Mouse (Mus musculus): ENCODE measurements around the gene Rtn4rl2.

Gene Rtn4rl2

DNA sequence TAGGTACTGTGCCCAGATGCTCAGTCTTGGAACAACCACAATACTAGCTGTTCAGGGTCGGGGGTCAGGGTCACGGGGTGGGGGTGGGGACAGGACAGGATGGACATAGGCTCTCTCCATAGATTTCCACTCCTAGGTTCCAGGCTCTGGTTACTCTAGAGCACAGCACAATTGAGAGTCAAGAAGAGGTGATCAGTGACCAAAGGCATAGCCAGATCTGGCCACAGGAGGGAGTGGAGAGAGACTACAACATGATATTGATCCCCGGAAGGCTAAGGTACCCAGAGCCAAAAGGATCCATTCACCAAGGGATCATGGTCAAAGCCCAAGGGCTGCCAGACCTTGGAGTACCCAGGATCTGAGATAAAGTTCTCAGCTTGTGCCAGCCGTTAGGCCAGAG is 1.9 kb downstream of the Rtn4rl2 start:
- DNase-seq, result no peak

DNA sequence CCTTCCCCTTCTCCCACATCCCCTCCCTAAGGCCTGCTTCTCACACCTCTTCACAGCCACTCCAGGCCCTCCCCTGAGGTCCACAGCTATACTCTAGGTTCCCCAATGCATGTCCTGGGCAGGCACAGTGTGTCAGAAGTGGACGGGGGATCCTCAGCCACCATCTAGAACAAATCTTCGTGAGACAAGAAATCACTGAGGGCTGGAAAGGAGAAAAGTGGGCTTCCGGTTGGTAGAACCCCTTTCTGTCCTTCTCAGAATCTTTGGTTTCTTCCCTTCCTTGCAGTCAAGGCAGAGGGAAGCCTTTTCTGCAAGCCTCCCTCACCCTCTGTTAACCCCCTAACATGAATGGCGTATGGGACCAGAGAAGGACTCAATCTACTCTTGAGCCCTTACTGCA is 2.6 kb downstream of the Rtn4rl2 start:
- no peak for DNase-seq

DNA sequence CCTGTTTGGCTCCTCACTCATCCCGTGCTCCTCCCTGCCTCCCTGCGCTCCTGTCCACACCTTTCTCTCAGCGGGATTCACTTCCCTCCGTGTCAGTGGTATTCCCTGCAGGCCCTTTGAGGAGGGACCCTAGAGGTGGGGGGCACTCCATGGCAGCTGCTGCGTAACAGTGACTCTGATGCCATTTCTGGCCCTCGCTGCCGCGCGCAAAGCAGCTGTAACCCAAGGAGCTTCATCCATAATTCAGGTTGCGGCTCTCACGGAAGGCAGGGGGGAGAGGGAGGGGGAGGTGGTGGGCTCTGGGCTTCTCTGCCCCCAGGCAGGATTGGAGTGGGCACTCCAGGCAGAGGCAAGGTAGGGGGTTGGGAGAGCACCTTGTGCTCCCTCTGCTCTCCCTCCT is 3.0 kb downstream of the Rtn4rl2 start:
- DNase-seq, result no peak

DNA sequence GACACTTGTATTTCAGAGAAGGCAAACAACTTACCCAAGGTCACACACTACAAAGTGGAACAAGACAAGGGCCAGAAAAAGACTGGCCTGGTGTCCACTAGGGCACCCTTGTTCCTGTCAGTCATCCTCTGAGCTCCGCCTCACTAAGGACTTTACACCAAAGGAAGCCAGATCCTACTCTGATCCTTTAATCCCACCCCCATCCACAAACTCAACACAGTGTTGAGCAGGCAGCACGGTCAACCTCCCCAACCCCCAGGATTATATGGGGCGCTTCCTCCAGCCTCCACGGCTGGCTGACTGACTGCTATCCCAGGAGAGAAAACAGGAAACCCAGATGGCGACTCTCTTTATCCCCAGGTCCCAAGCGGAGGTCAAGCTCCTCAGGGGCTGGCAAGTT is 3.4 kb downstream of the Rtn4rl2 start:
- no peak for DNase-seq

DNA sequence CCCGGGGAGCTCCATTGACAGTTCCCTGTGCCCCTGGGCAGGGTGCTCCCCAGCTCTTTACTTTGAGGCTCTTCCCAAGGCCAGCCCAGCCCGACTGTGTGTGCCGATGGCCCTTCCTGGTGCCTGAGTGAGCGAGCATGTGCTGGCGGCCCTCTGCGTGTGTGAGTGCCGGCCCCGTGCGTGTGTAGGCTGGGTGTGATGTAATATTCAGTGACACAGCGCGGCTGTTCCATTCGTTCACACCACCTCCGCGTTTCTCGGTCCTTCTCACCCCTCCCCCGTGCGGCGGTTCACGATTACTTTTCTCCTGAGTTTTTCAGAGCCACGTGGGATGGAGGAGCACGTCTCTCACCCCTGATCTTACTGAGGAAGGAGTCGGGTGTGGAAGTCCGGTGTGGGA is 3.9 kb downstream of the Rtn4rl2 start:
- DNase-seq, result peak; percentile 45

DNA sequence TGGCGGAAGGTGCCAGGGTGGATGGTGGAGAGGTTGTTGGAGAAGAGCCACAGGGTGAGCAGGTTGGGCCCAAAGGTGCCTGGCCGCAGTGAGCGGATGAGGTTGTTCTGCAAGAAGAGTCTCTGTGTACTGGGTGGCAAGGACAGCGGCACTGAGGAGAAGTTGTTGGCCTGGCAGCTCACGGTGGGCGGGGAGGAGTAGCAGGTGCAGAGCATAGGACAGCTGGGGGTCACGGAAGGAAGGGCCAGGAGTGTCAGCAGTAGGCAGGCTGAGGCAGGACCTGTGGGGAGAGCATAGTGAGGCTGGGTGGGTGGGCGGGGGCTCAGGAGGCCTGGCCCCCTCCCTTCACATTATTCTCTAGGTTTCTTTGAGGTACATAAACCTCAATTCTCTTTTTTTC is 5.9 kb downstream of the Rtn4rl2 start:
- DNase-seq, result no peak

GRCm38 (mm10) chr2:84875842-84876241 is 10.7 kb downstream of the Rtn4rl2 start:
- DNase-seq, result no peak

GRCm38 (mm10) chr2:84872105-84872716 is 14.3 kb downstream of the Rtn4rl2 start:
- peak; percentile 65 for DNase-seq

- peak; percentile 36 for DNase-seq
Measured at GRCm38 (mm10) chr2:84870623-84871160, 15.8 kb downstream of the Rtn4rl2 start.

- no peak for DNase-seq
Measured at GRCm38 (mm10) chr2:84868977-84869376, 17.5 kb downstream of the Rtn4rl2 start.

DNA sequence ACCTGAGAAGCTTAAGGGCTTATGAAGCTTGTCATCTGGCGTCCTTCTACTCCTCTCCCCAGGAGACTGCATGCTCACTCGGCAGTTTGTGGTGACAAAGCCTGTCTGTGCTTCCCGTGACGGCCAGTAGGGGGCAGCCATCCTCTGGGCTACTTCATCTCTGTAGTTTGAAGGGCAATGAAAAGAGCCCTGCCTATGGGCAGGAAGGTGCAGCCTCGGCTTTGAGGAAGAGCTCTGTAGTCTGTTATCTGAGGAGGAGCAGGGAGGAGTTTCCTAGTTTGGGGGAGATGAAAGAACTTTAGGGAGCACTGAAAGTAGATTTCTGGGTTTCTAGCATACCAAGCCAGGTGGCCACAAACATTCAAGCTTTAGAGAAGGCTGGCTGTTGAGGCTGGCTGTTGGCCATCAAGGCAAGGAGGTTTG is 18.0 kb downstream of the Rtn4rl2 start:
- DNase-seq, result peak; percentile 82

DNA sequence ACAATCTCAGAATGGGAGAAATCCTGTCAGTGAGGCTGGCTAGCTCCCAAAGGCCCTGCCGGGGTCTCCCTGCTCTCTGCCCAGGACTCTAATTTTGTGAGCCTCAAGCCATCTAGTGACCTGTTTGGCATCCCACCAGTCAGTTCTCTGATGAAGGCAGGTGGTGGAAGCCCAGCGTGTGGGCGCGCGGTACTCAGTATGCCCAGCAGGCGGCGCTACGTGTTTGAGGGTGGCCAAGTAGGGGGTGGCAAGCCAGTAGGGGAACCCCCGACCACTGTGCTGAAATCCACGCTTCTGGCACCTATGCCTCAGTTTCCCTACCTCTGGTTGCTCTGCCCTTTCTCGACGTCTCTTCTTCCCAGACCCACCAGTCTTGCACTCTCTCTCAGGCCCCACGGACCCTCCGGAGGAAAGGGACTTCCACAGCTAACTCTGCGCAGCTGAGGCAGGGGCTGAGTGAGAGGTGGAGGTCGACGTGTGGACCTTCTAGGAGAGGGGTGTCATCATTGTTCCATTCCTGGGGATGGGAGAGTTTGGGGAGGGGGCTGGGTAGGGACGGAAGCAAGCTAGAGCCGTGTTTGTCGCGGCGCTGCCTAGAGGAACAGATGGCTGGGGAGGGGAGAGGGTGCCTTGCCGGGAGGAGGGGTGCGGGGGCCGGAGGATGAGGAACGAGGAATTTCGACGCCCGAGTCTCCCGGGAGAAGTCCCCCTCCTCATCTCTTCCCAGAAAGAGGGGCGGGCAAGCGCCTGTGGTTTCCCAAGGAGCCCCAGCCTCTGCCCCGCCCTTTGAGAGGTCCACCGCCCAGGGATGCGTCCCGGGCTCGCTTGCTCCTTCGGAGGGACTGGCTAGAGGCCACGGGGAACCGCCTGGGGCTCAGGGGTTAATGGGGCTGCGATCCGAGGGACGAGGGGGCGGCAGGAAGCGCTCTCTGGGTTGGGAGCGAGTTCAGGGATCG is 20.6 kb downstream of the Rtn4rl2 start:
- DNase-seq, result peak; percentile 71

DNA sequence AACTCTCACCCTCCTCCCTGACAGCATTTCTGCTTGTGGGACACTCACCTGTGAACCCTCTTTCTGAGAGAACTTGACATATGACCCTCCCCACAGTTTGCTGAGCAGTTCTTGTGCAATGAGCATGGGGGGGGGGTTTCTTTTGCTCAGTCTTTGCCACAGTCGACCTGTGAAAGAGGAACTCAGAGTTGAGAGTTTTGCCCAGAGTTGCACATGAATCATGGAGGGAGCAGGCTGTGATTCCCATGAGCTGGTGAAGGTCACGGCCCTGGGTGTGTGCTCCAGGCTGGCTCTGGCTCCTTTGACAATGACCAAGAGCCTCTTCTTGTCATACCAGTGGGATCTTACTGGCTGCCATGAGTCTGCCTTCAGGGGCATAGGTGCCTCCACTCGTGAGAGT is 24.3 kb downstream of the Rtn4rl2 start:
- DNase-seq, result no peak

- no peak for DNase-seq
Measured at GRCm38 (mm10) chr2:84861430-84861829, 25.1 kb downstream of the Rtn4rl2 start.

DNA sequence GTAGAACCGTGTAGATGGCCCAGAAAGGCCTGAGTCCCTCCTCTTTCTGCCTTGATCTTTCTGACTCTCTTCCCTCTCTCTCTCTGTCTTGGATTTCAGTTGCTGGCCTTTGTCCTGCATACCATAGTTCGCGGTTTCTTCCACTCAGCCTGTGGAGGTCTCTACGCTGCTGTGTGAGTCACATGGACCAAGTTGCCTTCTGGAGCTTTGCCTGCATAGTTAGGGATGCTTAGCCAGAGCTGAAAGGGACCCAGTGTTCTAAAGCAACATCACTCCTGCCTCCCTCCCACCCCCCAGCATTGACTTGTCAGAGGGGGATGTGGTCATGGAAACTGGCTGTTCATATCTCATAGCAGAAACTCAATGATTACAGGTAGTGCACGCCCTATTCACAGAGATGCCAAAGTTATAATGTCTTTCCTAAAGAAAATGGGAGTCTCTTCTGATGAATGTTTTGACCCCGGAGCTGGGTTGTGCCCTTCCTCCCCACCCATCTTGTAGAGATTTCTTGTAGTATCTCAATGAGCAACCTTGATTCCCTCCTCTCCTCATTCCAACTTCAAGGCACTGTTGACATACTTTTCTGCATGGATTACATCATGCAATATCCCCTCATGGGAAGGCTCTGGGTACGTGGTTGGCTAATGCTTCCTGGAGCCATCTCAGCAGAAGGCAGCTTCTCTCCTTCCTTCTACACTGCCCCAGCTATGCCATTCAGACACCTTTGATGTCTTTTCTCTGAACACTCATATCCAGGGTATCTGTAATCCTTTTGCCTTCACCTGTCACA is 26.3 kb downstream of the Rtn4rl2 start:
- DNase-seq, result no peak

DNA sequence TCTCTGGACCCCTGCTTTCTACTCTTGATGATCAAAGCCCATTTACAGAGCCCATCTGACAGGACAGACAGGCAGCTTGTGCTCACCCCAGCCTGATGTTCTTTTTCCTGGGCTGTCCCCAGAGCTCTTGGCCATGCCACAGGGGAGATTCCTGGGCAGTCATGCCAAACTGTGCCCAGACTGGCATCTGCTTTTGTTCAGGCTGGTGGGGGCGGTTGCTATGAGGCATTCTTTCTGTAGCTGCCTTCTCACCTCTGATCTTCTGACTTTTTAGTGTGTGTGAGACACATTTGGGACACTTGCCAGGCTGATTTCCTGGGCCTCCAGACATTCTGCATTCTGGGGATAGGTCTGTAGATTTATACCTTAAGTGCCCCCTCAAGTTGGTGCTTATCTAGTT is 28.0 kb downstream of the Rtn4rl2 start:
- no peak for DNase-seq

DNA sequence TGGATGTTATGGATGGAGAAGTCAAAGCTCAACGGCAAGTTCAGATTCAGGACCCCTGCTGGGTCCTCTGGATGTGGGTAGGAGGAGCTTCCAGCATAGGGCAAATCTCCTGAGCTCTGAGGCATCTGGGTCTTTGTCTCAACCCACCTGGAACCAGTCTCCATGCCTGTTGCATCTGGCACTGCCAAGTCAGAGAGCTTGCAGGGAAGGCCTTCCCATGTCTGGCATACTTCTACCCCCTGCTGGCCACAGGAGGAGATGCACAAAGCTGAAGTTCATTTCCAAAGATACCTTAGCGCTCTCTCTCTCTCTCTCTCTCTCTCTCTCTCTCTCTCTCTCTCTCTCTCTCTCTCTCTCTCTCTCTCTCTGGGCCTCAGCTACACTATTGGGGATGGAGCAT is 30.8 kb downstream of the Rtn4rl2 start:
- peak; percentile 71 for DNase-seq

DNA sequence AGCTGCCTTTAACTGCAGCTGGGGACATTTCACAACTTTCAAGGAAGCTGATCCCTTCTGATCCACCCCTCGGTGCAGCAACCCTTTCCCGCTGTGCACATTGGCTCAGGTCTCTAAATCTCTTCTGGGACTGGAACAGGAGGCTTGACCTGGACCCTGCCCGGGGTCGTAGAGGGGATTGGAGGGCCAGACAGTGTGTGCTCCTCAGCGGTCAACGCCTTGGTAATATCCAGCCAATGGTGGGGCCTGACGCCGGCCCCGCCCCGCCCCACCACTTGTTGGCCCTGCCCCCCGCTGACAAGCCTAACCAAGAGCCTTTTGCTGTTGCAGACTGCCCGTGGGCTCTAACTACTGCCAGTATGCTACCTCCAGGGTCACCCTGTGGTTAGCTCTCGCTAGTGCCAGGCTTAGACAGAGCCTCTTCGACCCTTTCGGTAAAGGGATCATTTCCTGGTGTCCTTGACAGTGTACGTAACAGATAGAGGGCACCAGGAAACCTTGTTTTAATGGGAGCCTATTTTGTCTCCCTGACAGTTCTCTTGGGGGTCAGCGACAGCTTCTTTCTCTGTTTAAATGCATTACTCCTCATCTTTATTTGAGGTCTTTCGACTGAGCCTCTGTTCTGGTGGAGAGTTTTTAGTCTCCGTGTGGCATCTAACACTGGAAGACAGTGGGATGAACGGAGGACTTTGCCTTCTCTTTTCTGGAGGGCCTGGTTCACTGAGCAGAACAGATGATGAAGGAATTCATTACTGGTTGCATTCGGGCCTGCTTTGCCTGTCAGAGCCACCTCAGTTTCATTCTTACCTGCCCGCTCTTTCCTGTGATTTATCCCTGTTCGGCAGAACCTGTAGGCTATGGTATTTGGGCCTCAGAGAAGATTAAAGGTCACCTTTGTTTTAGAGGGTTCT is 35.1 kb downstream of the Rtn4rl2 start:
- peak; percentile 79 for DNase-seq

GRCm38 (mm10) chr2:84850407-84851129 is 35.9 kb downstream of the Rtn4rl2 start:
- no peak for DNase-seq

DNA sequence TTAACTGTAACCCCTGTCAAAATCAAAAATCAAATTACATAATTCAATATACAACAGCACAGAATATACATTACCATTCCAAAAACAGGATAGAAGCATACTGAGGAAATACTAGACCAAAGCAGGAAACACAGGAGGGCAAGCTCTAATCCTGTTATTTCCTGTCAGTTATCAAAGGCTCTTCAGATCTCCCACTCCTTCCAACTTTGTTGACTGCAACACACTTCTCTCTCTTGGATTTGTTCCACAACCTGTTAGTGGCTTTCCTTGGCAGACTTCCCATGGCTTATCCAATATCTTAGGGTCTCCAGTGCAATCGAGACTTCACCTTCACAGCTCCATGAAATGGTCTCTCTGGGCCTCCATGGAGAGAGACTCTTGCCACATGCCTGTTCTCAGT is 41.3 kb downstream of the Rtn4rl2 start:
- no peak for DNase-seq

DNA sequence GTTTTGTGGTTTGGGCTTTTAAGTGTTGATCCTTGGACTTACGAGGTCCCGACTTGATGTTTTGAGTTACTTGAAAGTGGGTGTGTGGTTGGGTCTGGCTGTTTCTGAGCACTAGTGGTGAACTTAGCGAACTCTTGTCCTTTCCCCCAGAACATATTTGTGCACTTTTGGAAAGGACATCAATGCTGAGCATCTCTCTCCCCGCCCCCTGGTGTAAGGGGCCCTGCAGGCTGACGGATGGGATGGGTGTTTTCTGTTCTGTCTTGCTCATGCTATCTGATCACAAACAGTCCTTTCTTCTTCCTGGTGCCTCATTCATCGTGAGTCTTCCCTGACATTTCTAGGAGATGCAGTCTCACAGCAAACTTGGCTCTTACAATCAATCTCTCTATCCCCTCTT is 42.9 kb downstream of the Rtn4rl2 start:
- no peak for DNase-seq

All from lung, postnatal 10 days (tissue).